Mouse (Mus musculus) stomach, adult 2 months (tissue): ENCODE measurements around the gene Olfr812. TPM values are rescaled to one million over a fixed set of nuclear protein-coding genes. Genes with fewer than 3 reads are reported as not detected.

Experiments used
- polyA plus RNA-seq: library from polyadenylated mRNA; depleted of rRNA; stranded (reverse); fragments of >200 nt; gene quantifications from 2 replicates; pipeline ENCODE4 v1.2.3, GENCODE M21; 2012; rRNA removed

Gene Olfr812
- polyA plus RNA-seq: not detected in 2 replicates

DNA sequence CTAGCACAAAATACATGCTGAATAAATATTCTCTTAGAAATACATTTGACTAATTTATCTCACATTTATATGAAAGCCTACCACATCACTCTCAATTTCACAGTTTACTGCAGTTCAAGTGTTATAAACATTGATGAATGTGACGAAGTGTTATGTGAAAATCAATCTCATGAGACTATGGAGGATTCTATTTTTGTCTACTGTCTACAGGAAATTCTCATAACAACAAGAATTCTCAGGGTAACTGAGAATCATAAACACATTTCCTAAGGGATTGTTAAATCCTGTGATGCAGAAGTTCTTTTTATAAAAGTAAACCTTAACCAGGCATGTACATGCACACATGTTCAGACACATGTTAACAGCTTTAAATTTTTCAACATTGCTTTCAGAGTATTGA lies at the start of gene Olfr812:
Gene Olfr812, minus strand, starts transcription at position 101 of the 400 bp plus-strand sequence.

DNA sequence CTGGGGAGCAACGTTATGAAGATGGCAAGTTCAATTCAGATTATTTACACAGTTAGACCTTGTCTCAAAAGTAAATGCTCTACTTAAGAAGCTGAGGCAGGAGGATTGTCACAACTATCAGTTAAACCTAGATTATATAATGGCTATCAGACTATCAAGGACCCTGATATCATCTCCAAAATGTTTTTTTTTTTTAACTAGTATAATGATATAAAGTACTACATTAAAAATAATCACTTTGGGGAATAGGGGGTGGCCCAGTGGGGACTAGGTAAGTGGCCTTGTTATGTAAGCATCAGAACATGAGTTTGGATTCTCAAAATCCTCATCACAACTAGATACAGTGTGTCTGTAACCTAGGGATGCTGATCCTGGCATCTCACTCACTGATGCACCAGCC lies 33.9 kb upstream of the Olfr812 start, which contains the start of gene Olfr814:
Gene Olfr814, minus strand, starts transcription at position 101 of the 400 bp plus-strand sequence.

DNA sequence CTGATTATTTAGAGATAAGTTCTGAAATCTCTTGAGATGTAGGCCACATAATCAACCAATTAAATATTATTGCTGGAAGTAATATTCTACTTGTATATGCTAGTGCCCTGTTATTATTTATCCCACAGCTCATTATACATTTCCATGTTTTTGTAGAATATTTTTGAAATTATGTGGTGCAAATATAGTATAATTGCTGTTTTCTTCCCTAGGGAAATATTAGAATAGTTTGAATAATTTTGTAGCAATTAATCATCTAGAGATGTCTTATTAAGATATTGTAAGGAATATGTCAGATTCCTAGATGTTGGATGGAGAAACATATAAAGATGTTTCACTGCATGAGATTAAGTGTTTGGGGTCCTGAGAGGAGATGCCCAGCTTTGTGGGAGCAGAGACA lies 9.2 kb upstream of the Olfr812 start, which contains the start of gene Olfr813:
Gene Olfr813, plus strand, starts transcription at position 301 of the 400 bp plus-strand sequence.

DNA sequence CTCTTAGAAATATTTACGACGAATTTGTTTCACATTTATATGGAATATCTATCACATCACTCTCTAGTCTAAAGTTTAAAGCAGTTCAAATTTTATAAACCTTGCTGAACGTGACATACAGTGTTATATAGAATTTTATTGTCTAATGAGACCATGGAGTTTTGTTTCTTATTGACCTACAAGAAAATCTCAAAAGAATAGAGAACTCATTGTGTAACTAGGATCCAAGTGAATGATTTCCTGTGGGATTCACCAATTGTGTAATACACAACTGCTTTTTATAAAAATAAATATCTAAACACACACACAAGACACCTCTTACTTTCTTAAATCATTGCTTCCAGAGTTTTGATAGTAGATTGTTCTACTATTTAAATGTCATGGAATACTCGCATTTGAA lies 41.6 kb downstream of the Olfr812 start, which contains the start of gene Olfr811:
Gene Olfr811, minus strand, starts transcription at position 101 of the 400 bp plus-strand sequence.

DNA sequence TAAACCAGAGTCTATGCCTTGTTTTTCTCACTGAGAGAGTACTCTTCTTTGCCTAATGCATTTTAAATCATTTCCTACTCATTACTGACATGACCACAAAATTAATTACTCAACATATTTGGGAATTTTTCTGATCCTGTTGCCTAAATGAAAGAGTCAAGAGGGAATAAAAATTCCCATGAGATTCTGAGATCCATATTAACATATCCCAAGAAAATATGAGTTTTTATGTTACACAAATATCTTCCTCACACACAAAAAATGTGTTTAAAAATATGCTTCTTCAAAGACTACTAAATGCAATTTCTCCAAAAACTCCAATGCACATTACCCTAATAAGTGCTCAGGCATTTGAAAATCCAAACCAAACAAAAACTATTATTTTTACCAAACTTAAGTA lies 51.1 kb downstream of the Olfr812 start, which contains the start of gene Olfr810:
Gene Olfr810, minus strand, starts transcription at position 101 of the 400 bp plus-strand sequence.

Other genes with a start within 250 kb of the Olfr812 start
- not detected in 2 replicates for gene Olfr796, start 233.5 kb downstream of the Olfr812 start, polyA plus RNA-seq
- gene Olfr798, start 218.2 kb downstream of the Olfr812 start, polyA plus RNA-seq: not detected in 2 replicates
- not detected in 2 replicates for gene Olfr799, start 208.6 kb downstream of the Olfr812 start, polyA plus RNA-seq
- gene Olfr800, start 188.4 kb downstream of the Olfr812 start, polyA plus RNA-seq: not detected in 2 replicates
- gene Olfr801, start 172.2 kb downstream of the Olfr812 start, polyA plus RNA-seq: not detected in 2 replicates
- not detected in 2 replicates for gene Olfr802, start 157.9 kb downstream of the Olfr812 start, polyA plus RNA-seq
- gene Olfr803, start 151.8 kb downstream of the Olfr812 start, polyA plus RNA-seq: not detected in 2 replicates
- gene Olfr804, start 142.9 kb downstream of the Olfr812 start, polyA plus RNA-seq: not detected in 2 replicates
- not detected in 2 replicates for gene Olfr805, start 116.7 kb downstream of the Olfr812 start, polyA plus RNA-seq
- not detected in 2 replicates for gene Olfr806, start 104.2 kb downstream of the Olfr812 start, polyA plus RNA-seq
- not detected in 2 replicates for gene Olfr807, start 88.3 kb downstream of the Olfr812 start, polyA plus RNA-seq
- not detected in 2 replicates for gene Olfr808, start 80.6 kb downstream of the Olfr812 start, polyA plus RNA-seq
- gene Olfr809, start 71.5 kb downstream of the Olfr812 start, polyA plus RNA-seq: not detected in 2 replicates
- not detected in 2 replicates for gene Olfr810, start 51.2 kb downstream of the Olfr812 start, polyA plus RNA-seq
- gene Olfr811, start 41.7 kb downstream of the Olfr812 start, polyA plus RNA-seq: not detected in 2 replicates
- gene Olfr813, start 9.3 kb upstream of the Olfr812 start, polyA plus RNA-seq: not detected in 2 replicates
- not detected in 2 replicates for gene Olfr814, start 33.8 kb upstream of the Olfr812 start, polyA plus RNA-seq
- not detected in 2 replicates for gene Olfr815, start 59.8 kb upstream of the Olfr812 start, polyA plus RNA-seq
- not detected in 2 replicates for gene Olfr816, start 69.5 kb upstream of the Olfr812 start, polyA plus RNA-seq
- not detected in 2 replicates for gene Olfr818, start 103.0 kb upstream of the Olfr812 start, polyA plus RNA-seq
- not detected in 2 replicates for gene Olfr819, start 121.2 kb upstream of the Olfr812 start, polyA plus RNA-seq
- not detected in 2 replicates for gene Olfr247, start 130.0 kb upstream of the Olfr812 start, polyA plus RNA-seq
- gene Gm10310, start 139.0 kb upstream of the Olfr812 start, polyA plus RNA-seq: not detected in 2 replicates
- not detected in 2 replicates for gene Olfr820, start 166.5 kb upstream of the Olfr812 start, polyA plus RNA-seq
- not detected in 2 replicates for gene Olfr821, start 184.3 kb upstream of the Olfr812 start, polyA plus RNA-seq
- not detected in 2 replicates for gene Olfr822, start 225.1 kb upstream of the Olfr812 start, polyA plus RNA-seq